Mouse (Mus musculus) bone marrow, adult 2 months (tissue): ENCODE measurements around the gene Jarid2.

Experiments
- CTCF ChIP-seq: fragments of 200-500 bp; IDR thresholded peaks from 2 replicates; pipeline ENCODE4 v1.5.1; 2011; ENCODE audit warnings: low read length, control low read depth; ENCODE audit not compliant: control insufficient read depth, insufficient read depth
- POLR2A ChIP-seq: fragments of 200-500 bp; IDR thresholded peaks from 2 replicates; pipeline ENCODE4 v1.6.1; 2011; ENCODE audit warnings: low read depth, mild to moderate bottlenecking, control low read depth, low read length, borderline replicate concordance; ENCODE audit not compliant: control insufficient read depth

DNA sequence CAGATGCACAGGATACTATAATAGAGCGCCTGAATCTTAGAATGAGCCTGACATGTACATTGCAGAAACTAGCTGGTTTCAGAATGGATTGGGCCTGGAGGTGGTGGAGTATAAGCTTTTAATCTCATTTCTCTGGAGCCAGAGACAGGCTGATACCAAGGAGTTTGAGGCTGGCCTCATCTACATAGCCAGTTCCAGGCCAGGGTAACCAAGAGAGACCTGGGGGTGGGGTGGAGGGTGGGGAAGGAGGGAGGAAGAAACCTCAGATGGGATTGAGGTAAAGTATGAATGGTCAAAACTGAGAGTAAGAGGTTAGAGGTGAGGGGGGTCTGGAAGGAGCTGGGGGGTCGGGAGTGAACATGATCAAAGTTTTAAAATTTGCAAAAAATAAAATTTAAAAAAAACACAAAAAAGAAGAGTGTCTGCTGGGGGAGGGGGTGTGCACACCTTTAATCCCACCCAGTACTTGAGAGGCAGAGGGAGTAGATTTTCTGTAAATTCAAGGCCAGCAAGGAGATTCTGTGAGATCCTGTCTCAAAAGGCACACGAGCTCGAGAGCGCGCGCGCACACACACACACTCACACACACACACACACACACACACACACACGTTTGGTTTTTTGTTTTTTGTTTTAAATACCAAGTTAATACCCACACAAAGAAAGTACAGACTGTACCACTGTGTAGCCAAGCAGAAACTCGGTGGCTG lies 22.9 kb upstream of the Jarid2 start:
- TF ChIP-seq CTCF, result no peak
- no peak for TF ChIP-seq POLR2A
